In the genomic region with DNA sequence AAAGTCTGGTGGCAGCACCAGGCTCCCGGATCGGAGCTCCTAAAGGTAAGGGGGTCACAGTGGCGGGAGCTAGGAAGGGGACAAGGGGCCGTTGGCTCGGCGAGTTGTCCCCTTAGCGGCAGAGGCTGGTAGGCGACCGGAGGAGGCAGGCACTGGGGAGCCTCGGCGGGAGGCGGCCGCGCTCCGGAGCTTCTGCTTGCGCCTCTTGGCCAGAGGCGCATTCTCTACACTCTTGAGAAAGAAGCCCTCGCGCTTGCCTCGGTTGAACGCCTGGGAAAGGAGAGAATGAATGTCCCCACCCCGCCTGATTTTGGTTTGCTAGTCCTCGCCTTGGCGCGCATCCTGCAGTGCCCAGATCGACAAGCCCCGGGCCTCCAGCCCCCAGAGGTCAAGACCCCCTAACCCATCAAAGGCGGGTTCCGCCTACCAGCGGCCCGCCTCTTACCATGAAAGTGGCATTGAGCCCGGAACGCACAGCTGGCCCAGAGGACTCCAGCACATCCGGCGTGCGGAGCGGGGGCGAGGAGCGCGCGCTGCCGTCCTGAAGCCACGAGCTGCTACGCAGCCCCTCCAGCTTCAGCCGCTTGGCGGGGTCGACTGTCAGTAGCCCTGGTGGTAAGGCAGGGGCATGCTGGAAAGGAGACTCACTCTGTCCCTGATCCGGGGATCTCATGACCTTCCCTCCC, we compare ENCODE assay signal across 8 mouse cellular contexts. TPM values are rescaled to one million over a fixed set of nuclear protein-coding genes. Genes with fewer than 3 reads are reported as not detected.
DNase-seq lines count a peak whose midpoint lies in the region; ATAC-seq and TF ChIP-seq lines count a peak whose summit lies in the region.

No protein-coding gene starts in this region.

- H3K4me1 ChIP-seq in kidney, postnatal 0 days (replicated peaks; ENCODE audit: insufficient read depth, low read length), result peaks cover 10% of the 10 kb centered on the region; the same call in 1 of the 2 replicates
- H3K4me1 ChIP-seq in hindbrain, embryonic 11.5 days (replicated peaks; ENCODE audit: control insufficient read depth, insufficient read depth, low read length), result peaks cover 12% of the 10 kb centered on the region; the same call in 1 of the 2 replicates
- H3K4me1 ChIP-seq in midbrain, embryonic 15.5 days, result peaks cover 28% of the 10 kb centered on the region

- peak; percentile 47 for DNase-seq in kidney, postnatal 0 days (ENCODE audit: low spot score)
- no peak for DNase-seq in kidney, adult 9 months
- DNase-seq in embryo, embryonic 10 days (ENCODE audit: low spot score), result peak; percentile 74
- no peak for DNase-seq in hindbrain, embryonic 11.5 days (ENCODE audit: low spot score)
- DNase-seq in layer of hippocampus, postnatal 10 days (ENCODE audit: low spot score in 2 of 2), result no peak
- DNase-seq in ovary, adult 18-20 months (ENCODE audit: low spot score), result no peak

- H3K4me3 ChIP-seq in kidney, postnatal 0 days (replicated peaks; ENCODE audit: low read depth, low read length), result no peak overlapping the region; the same call in 1 of the 2 replicates
- peak overlapping the region; percentile 25 for H3K4me3 ChIP-seq in hindbrain, embryonic 11.5 days (ENCODE audit: low read depth, low read length)
- H3K4me3 ChIP-seq in midbrain, embryonic 15.5 days, result peak overlapping the region; percentile 44

- ATAC-seq in kidney, postnatal 0 days (replicated peaks; ENCODE audit: low FRiP score, low read depth), result no peak
- peak; percentile 33; the same call in 1 of the 2 replicates for ATAC-seq in hindbrain, embryonic 11.5 days (ENCODE audit: low FRiP score)
- 0 out of 2 replicates have a peak, but pooled peaks have one; percentile 22 for ATAC-seq in midbrain, embryonic 15.5 days (replicated peaks)
- no peak for ATAC-seq in erythroblast, adult 5-6 weeks (replicated peaks; ENCODE audit: low FRiP score, poor library complexity, severe bottlenecking)

- no peaks in the 10 kb centered on the region for H3K9me3 ChIP-seq in kidney, postnatal 0 days (replicated peaks; ENCODE audit: low read length)
- no peaks in the 10 kb centered on the region for H3K9me3 ChIP-seq in hindbrain, embryonic 11.5 days (ENCODE audit: control insufficient read depth, low read length)
- no peaks in the 10 kb centered on the region for H3K9me3 ChIP-seq in midbrain, embryonic 15.5 days

- no peak overlapping the region for H3K27ac ChIP-seq in kidney, postnatal 0 days
- no peak overlapping the region for H3K27ac ChIP-seq in hindbrain, embryonic 11.5 days (ENCODE audit: low read depth, low read length)
- H3K27ac ChIP-seq in midbrain, embryonic 15.5 days, result no peak overlapping the region

- no peak overlapping the region for H3K9ac ChIP-seq in kidney, postnatal 0 days (ENCODE audit: low read depth, low read length)
- peak overlapping the region; percentile 42 for H3K9ac ChIP-seq in hindbrain, embryonic 11.5 days (ENCODE audit: low read depth, low read length)
- peak overlapping the region; percentile 54 for H3K9ac ChIP-seq in midbrain, embryonic 15.5 days

- WGBS in kidney, postnatal 0 days, result 22% methylated on average over 48 of the region's 48 CpGs
- 2% methylated on average over 47 of the region's 48 CpGs for WGBS in hindbrain, embryonic 11.5 days
- WGBS in midbrain, embryonic 15.5 days, result 4% methylated on average over 45 of the region's 48 CpGs

- peaks cover 9% of the 10 kb centered on the region for H3K27me3 ChIP-seq in kidney, postnatal 0 days (ENCODE audit: insufficient read depth, low read length)
- H3K27me3 ChIP-seq in hindbrain, embryonic 11.5 days (ENCODE audit: control insufficient read depth, insufficient read depth, low read length), result peaks cover 39% of the 10 kb centered on the region
- peaks cover 41% of the 10 kb centered on the region for H3K27me3 ChIP-seq in midbrain, embryonic 15.5 days (replicated peaks)

- H3K4me2 ChIP-seq in kidney, postnatal 0 days (ENCODE audit: low read length), result peak overlapping the region; percentile 43
- H3K4me2 ChIP-seq in hindbrain, embryonic 11.5 days (replicated peaks; ENCODE audit: low read depth, low read length), result peak overlapping the region; percentile 63
- H3K4me2 ChIP-seq in midbrain, embryonic 15.5 days, result peak overlapping the region; percentile 69

- TF ChIP-seq CTCF in kidney, postnatal 0 days (IDR thresholded peaks at IDR 0.05; ENCODE audit: low read depth), result no peak

- peaks cover 13% of the 10 kb centered on the region for H3K36me3 ChIP-seq in kidney, postnatal 0 days (ENCODE audit: insufficient read depth, low read length)
- H3K36me3 ChIP-seq in hindbrain, embryonic 11.5 days (ENCODE audit: control insufficient read depth, insufficient read depth, low read length), result no peaks in the 10 kb centered on the region
- no peaks in the 10 kb centered on the region for H3K36me3 ChIP-seq in midbrain, embryonic 15.5 days (replicated peaks)

RNA-seq across cellular contexts. Expression of a gene that starts 10.4 kb away (rescaled TPM):
- polyA plus RNA-seq in kidney, postnatal 0 days (2015; fragmentation: Nextera tagmentation; extraction: Ambion mirVana), result 19.6 TPM in 2 replicates
- 5.2 and 5.8 TPM in 2 replicates for polyA plus RNA-seq in hindbrain, embryonic 11.5 days (2014; fragmentation: Nextera tagmentation; extraction: Ambion mirVana)
- 10.5 and 11.9 TPM in 2 replicates for polyA plus RNA-seq in midbrain, embryonic 15.5 days (2015; fragmentation: Nextera tagmentation; extraction: Ambion mirVana)
- 10 to 100 TPM; 28.1 to 31.9 TPM for total RNA-seq in layer of hippocampus, postnatal 10 days (2021)
- total RNA-seq in erythroblast, adult 5-6 weeks (2015; ENCODE audit: low replicate concordance), result 3.6 TPM in 1 of 2 replicates, not detected in the other
- 1.1 and 2.6 TPM in 2 replicates for total RNA-seq in erythroblast, adult 5-6 weeks (2017; ENCODE audit: low replicate concordance)

RNA-seq across cellular contexts. Expression of a gene that starts 28.0 kb away (rescaled TPM):
- 0.73 and 0.87 TPM in 2 replicates for polyA plus RNA-seq in kidney, postnatal 0 days (2015; fragmentation: Nextera tagmentation; extraction: Ambion mirVana)
- polyA plus RNA-seq in hindbrain, embryonic 11.5 days (2014; fragmentation: Nextera tagmentation; extraction: Ambion mirVana), result 0.42 and 0.74 TPM in 2 replicates
- 0.54 and 0.56 TPM in 2 replicates for polyA plus RNA-seq in midbrain, embryonic 15.5 days (2015; fragmentation: Nextera tagmentation; extraction: Ambion mirVana)
- 1 to 10 TPM; 2.9 to 4.2 TPM for total RNA-seq in layer of hippocampus, postnatal 10 days (2021)
- total RNA-seq in erythroblast, adult 5-6 weeks (2015; ENCODE audit: low replicate concordance), result 3.8 and 4.6 TPM in 2 replicates
- 10.9 and 11.8 TPM in 2 replicates for total RNA-seq in erythroblast, adult 5-6 weeks (2017; ENCODE audit: low replicate concordance)

Comparison
In these comparisons a context has a peak if more than half of its experiments do, and no peak if none do; other contexts are left out.
1. DNase-seq: peak in kidney, postnatal 0 days (single experiment) and embryo, embryonic 10 days (single experiment); none in kidney, adult 9 months (single experiment), hindbrain, embryonic 11.5 days (single experiment), layer of hippocampus, postnatal 10 days (0 of 2) and ovary, adult 18-20 months (single experiment).
2. ATAC-seq: peak in hindbrain, embryonic 11.5 days (single experiment) and midbrain, embryonic 15.5 days (single experiment); none in kidney, postnatal 0 days (single experiment) and erythroblast, adult 5-6 weeks (single experiment).
3. Peak in every context shown above with its lines, with median percentiles within 50 percentile points of each other: H3K4me2 ChIP-seq.